Mouse (Mus musculus) heart, adult 2 months (tissue): Measurements from ENCODE around the gene Olfr1202.

Source experiments
- CTCF ChIP-seq: fragments of 200-600 bp; IDR thresholded peaks from 2 replicates; pipeline ENCODE4 v1.8.1; 2022; ENCODE audit warnings: antibody characterized with exemption, mild to moderate bottlenecking, moderate library complexity
- POLR2A ChIP-seq: fragments of 200-500 bp; IDR thresholded peaks from 2 replicates; pipeline ENCODE4 v1.6.1; 2011; ENCODE audit warnings: mild to moderate bottlenecking, low read depth, low read length, control low read depth; ENCODE audit not compliant: insufficient read depth

DNA sequence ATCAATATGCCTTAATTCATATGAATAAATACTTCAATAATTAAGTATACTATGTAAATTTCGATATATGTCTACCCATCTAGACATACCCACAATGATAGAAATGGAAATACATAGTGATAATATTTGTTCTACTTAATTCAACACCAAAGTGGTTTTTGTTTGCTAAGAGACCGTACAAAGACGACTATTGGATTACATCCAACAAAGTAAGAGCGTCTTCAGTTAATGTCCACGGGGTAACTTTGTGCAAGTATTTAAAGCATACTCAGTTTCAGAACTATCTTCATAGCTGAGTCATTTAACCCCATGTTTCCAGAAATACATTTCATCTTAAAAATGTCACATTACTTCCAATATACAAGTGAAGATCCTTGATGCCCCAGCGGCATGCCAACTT, 21.6 kb upstream of the Olfr1202 start, which contains the start of gene Olfr1201:
- TF ChIP-seq POLR2A (no peak), CTCF (no peak)
